Mouse (Mus musculus) intestine, embryonic 16.5 days (tissue): ENCODE results near the gene Tmub2. TPM values are rescaled to one million over a fixed set of nuclear protein-coding genes. Genes with fewer than 3 reads are reported as not detected.

Experiments used
- ATAC-seq: fragments of 200-750 bp; cut with Nextera tagmentation; 2 replicates; pipeline ENCODE4 v1.8.0; 2017; ENCODE audit warnings: moderate TSS enrichment, moderate library complexity
- H3K27ac ChIP-seq: fragments of 300-500 bp; sonication (generic); 2 replicates; pipeline ENCODE4 v1.5.1; 2014; ENCODE audit warnings: mild to moderate bottlenecking, low read length
- H3K27me3 ChIP-seq: fragments of 300-500 bp; sonication (generic); replicated peaks from 2 replicates; pipeline ENCODE4 v1.6.1; 2014; ENCODE audit warnings: low read length, control low read depth, mixed read lengths; ENCODE audit not compliant: control insufficient read depth, insufficient read depth
- H3K36me3 ChIP-seq: fragments of 300-500 bp; sonication (generic); 2 replicates; pipeline ENCODE4 v1.6.1; 2014; ENCODE audit warnings: low read length, control low read depth; ENCODE audit not compliant: control insufficient read depth, insufficient read depth
- H3K4me1 ChIP-seq: fragments of 300-500 bp; sonication (generic); 2 replicates; pipeline ENCODE4 v1.6.1; 2014; ENCODE audit warnings: low read length, control low read depth, mixed read lengths; ENCODE audit not compliant: control insufficient read depth, insufficient read depth
- H3K4me2 ChIP-seq: fragments of 300-500 bp; sonication (generic); 2 replicates; pipeline ENCODE4 v1.6.1; 2014; ENCODE audit warnings: low read depth, low read length, control low read depth
- H3K4me3 ChIP-seq: fragments of 300-500 bp; sonication (generic); 2 replicates; pipeline ENCODE4 v1.5.1; 2014; ENCODE audit warnings: mild to moderate bottlenecking, low read length
- H3K9ac ChIP-seq: fragments of 300-500 bp; sonication (generic); 2 replicates; pipeline ENCODE4 v1.6.1; 2014; ENCODE audit warnings: low read depth, low read length
- H3K9me3 ChIP-seq: fragments of 300-500 bp; sonication (generic); 2 replicates; pipeline ENCODE4 v1.6.1; 2016; ENCODE audit warnings: low read length, control low read depth; ENCODE audit not compliant: control insufficient read depth
- WGBS: fragments of 180-500 bp; shearing (Covaris S2); extraction: QIAGEN DNeasy Blood & Tissue Kit; methylation state at CpG from one replicate; pipeline ENCODE4 v1.1.7; 2014; 5-methylcytosine and 5-hydroxymethylcytosine counted together
- polyA plus RNA-seq: library from polyadenylated mRNA; unstranded; fragments of >200 nt; fragmentation: Nextera tagmentation; extraction: Ambion mirVana; gene quantifications from 2 replicates; pipeline ENCODE4 v1.2.1, GENCODE M21; 2015

Gene Tmub2
- polyA plus RNA-seq, 1 experiment from 2014 or later: 54.3 TPM

DNA sequence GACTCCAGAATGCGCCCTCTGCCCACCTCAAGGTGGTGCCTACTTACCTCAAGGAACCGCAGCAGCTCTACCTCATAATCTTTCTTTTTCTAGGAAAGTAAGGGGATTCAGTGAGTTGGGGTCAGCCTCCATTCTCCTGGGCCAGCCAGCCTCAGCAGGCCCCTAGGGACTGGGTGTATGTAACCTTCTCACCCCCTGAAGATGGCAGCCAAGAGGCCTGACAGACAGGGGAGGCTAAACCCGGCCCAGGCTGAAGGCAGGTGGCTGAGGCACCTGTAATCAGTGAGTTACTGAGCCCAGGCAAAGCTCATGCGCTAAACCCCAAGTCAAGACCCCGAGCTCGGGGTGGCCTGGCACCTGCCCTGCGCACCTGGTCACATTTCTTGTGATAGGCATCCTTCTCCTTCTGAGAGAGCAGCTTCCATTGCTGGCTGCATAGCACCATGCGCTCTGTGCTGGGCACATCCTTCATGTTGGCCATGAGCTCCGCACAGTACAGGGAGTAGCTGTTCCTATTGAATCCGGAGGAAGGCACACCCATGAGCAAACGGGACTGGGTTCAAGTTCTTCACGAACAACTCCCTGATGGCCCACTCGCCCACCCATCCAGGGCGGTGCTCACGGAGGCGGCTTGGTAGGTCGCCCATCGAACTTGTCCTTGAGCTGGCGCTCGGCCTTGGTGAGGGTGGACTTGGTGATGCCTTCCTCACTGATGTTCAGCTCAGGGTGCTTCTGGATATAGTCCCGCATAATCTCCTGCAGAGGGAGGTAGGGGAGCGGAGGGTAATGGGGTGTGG, 25.3 kb downstream of the Tmub2 start:
- peak overlapping the region; percentile 55 for H3K4me3 ChIP-seq
- no peaks in the 10 kb centered on the region for H3K9me3 ChIP-seq
- ATAC-seq: no peak
- H3K36me3 ChIP-seq: peaks cover 34% of the 10 kb centered on the region
- no peaks in the 10 kb centered on the region for H3K27me3 ChIP-seq
- H3K9ac ChIP-seq: peak overlapping the region; percentile 65
- H3K4me1 ChIP-seq: peaks cover 27% of the 10 kb centered on the region
- peak overlapping the region; percentile 78 for H3K4me2 ChIP-seq
- peak overlapping the region; percentile 83 for H3K27ac ChIP-seq
- 80% methylated on average over 22 of the region's 22 CpGs for WGBS

DNA sequence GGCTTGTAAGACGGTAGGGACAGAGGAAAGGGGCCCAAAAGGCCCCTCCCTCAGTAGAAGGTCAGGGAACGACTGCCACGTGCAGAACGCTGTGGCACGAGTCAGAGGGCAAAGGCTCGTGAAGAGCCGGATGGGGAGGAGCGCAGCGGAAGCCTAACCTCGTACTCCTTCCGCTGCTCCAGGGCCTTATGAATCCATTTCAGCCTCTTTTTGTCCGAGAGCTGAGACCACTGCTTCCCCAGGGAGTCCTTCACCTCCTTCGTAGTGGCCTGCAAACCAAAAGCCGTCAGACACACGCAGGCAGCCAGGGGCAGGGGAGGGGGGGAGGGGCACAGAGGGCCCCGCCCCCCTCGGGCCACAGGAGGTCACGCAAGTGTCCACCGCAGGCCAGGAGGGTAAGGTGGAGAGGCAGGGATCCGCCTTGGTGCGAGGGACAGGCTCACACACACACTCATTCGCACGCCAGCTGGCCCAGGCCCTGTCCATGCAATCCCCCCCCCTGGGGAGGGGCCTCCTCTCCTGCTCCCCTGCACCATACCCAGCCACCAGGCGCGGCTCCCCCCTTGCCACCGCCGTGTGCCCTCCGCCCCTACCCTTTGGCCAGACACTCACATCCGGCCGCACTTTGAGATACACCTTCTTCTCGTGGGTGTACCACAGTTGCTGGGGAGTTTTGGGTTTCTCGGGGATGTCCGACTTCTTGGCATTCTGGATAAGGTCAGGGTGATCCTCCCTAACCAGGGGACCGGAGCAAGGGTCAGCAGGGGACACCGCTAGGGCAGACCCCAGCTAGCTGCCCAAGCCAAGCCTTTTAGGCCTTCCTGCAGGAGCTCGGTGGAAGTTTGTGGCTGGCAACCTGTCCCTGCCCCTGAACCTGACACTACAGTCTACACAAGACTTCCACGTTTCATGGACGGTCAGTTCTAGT, 26.3 kb downstream of the Tmub2 start:
- 48% methylated on average over 36 of the region's 38 CpGs for WGBS
- peak overlapping the region; percentile 65 for H3K9ac ChIP-seq
- H3K4me1 ChIP-seq: peaks cover 36% of the 10 kb centered on the region
- no peaks in the 10 kb centered on the region for H3K9me3 ChIP-seq
- H3K36me3 ChIP-seq: peaks cover 33% of the 10 kb centered on the region
- peak overlapping the region; percentile 51 for H3K27ac ChIP-seq
- peak overlapping the region; percentile 78 for H3K4me2 ChIP-seq
- ATAC-seq: 0 out of 2 replicates have a peak, but pooled peaks have one; percentile 8
- peak overlapping the region; percentile 11; the same call in 1 of the 2 replicates for H3K4me3 ChIP-seq
- H3K27me3 ChIP-seq: no peaks in the 10 kb centered on the region

DNA sequence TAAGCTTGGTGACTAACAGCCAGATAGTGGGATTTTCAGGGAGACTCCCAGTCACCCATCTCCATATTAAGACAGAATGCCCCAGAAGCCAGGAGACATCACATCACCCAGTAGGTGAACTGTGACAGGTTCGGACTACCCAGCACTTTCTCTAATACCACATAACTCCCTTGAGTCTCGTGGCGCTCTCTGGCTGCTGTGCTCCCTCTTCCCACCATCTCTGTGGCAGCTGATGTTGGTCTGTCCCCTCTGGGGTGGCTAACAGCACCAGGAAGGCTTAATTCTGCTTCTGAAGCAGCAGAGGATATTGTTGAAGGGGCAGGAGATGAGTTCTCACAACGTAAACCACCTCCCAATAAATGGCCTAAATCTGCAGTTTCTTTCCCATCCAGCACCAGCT, 27.2 kb downstream of the Tmub2 start:
- Histone ChIP-seq H3K27me3 (no peaks in the 10 kb centered on the region), H3K4me3 (no peak overlapping the region), H3K36me3 (peaks cover 25% of the 10 kb centered on the region), H3K9me3 (no peaks in the 10 kb centered on the region), H3K4me1 (peaks cover 39% of the 10 kb centered on the region), H3K9ac (no peak overlapping the region), H3K27ac (no peak overlapping the region), H3K4me2 (no peak overlapping the region)
- ATAC-seq: no peak
- WGBS: 92% methylated on average over 4 of the region's 4 CpGs

DNA sequence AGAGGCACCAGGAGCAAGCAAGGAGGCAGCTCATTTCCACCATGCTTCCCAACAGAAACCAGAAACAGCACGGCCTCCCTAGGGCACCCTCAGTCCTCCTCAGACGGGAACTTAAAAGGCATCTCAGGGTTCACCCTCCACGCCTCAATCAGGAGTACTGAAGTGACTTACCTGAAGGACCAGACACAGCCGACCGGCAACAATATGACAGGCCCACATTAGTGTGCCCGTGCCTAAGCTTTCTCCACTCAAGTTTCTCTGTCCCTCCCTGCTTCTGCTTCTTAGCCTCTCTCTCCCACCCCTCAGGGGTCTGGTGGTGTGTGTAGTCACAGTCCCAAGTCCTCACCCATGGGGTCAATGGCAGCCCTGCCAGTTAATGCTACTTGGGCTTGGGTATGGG, 27.9 kb downstream of the Tmub2 start:
- no peak overlapping the region for H3K9ac ChIP-seq
- H3K27me3 ChIP-seq: no peaks in the 10 kb centered on the region
- peaks cover 39% of the 10 kb centered on the region for H3K4me1 ChIP-seq
- H3K9me3 ChIP-seq: no peaks in the 10 kb centered on the region
- 83% methylated on average over 6 of the region's 6 CpGs for WGBS
- H3K4me3 ChIP-seq: no peak overlapping the region
- H3K4me2 ChIP-seq: no peak overlapping the region
- no peak for ATAC-seq
- no peak overlapping the region for H3K27ac ChIP-seq
- peaks cover 19% of the 10 kb centered on the region for H3K36me3 ChIP-seq

DNA sequence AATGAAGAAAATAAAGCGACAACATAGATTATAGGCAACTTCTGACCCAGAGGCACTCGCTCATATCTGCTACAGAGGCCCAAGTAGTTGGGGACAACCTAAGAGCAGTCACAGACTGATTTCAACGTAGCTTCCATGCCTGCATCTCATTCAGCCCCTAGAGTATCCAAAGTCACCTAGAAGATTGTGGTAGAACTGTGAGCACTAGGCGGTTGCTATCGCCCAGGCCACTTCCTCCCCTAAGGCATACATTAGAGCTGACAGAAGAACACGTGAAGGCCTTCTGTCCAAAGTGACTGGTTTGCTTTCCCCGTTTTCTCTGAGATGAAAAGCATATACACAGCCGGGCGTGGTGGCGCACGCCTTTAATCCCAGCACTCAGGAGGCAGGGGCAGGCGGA, 29.6 kb downstream of the Tmub2 start:
- H3K4me1 ChIP-seq: peaks cover 33% of the 10 kb centered on the region
- no peak for ATAC-seq
- WGBS: 77% methylated on average over 12 of the region's 12 CpGs
- H3K4me3 ChIP-seq: no peak overlapping the region
- H3K9me3 ChIP-seq: no peaks in the 10 kb centered on the region
- no peak overlapping the region for H3K4me2 ChIP-seq
- H3K27me3 ChIP-seq: no peaks in the 10 kb centered on the region
- peaks cover 16% of the 10 kb centered on the region for H3K36me3 ChIP-seq
- H3K9ac ChIP-seq: no peak overlapping the region
- no peak overlapping the region for H3K27ac ChIP-seq

DNA sequence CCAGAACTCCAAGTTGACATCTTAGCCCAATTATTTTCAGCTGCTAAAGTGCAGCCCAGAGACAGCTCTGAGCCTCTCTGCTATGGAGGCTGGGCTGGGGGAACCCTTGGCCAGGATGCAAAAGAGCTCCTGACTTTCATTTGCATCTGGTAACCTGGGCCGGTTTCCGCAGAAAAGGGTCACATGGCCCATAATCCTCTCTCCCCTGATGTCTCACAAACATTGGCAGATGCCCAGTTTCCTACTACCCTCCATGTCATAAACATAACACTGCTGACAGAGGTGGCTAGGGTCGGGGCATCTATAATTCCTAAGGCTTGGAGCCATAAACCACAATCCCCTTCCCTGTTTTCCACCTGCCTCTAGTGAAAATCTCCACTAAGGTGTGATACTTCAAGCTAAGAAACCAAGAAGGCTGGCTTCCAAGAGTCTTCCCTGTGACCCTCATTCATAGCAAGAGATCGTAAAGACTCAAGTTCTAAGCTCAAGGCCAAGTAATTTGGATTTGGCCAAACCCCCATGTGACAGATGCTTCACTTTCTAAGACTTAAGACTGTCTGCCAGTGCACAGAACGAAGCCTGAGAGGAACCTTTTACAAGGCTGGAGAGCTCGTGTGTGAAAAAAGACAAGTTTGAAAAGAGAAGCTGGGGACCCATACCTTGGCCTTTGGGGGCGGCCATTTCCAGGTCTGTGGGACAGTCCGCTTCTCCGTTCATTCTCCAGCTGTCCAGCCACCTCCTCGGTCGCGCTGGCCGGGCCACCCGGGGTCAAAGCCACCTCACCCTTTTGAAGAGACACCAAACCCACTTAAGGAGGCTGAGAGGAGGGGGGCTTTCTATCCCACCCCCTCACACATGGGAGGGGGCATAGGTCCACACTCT, 31.2 kb downstream of the Tmub2 start:
- peak overlapping the region; percentile 93 for H3K4me2 ChIP-seq
- ATAC-seq: no peak
- H3K36me3 ChIP-seq: peaks cover 16% of the 10 kb centered on the region
- peak overlapping the region; percentile 99 for H3K4me3 ChIP-seq
- peaks cover 20% of the 10 kb centered on the region for H3K4me1 ChIP-seq
- peak overlapping the region; percentile 99 for H3K27ac ChIP-seq
- H3K9me3 ChIP-seq: no peaks in the 10 kb centered on the region
- H3K27me3 ChIP-seq: no peaks in the 10 kb centered on the region
- peak overlapping the region; percentile 100 for H3K9ac ChIP-seq
- 12% methylated on average over 14 of the region's 14 CpGs for WGBS

DNA sequence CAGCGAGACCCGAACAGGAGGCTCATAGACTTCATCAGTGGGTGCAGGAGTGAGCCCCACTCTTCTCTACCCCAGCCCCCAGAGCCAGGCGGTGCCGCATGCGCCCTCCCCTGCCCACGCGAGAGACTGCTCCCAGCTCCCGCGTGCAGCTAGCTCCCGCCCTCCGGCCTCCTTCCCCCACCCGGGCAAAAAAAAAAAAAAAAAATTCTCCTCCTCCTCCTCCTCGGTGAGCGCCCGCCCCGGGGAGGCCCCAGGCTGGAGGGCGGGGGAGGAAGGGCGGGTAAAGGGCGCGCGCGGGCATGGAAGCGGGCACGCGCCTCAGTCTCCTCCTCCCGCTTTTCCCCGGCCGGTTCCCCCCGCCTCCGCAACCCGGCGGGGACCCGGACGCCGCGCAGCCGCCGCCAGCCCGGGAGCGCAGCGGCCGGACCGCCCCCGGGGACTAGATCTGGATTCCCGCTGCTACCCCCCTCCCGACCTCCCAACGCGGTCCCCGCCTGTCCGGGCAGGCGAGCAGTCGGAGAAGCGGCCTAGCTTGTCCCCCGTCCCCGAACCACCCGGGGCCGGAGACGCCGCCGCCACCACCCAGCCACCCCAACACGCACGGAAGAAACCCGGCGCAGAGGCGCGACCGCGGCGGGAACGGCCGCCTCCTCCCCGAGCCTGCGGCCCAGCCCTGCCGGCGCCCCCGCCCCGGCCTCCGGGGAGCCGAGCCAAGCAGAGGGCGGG, 32.0 kb downstream of the Tmub2 start:
- Histone ChIP-seq H3K27ac (peak overlapping the region; percentile 99), H3K4me3 (peak overlapping the region; percentile 99), H3K9me3 (no peaks in the 10 kb centered on the region), H3K27me3 (no peaks in the 10 kb centered on the region), H3K4me1 (peaks cover 15% of the 10 kb centered on the region), H3K9ac (peak overlapping the region; percentile 100), H3K36me3 (peaks cover 16% of the 10 kb centered on the region), H3K4me2 (peak overlapping the region; percentile 93)
- ATAC-seq: peak; percentile 43
- WGBS: under 1% methylated on average over 57 of the region's 80 CpGs

DNA sequence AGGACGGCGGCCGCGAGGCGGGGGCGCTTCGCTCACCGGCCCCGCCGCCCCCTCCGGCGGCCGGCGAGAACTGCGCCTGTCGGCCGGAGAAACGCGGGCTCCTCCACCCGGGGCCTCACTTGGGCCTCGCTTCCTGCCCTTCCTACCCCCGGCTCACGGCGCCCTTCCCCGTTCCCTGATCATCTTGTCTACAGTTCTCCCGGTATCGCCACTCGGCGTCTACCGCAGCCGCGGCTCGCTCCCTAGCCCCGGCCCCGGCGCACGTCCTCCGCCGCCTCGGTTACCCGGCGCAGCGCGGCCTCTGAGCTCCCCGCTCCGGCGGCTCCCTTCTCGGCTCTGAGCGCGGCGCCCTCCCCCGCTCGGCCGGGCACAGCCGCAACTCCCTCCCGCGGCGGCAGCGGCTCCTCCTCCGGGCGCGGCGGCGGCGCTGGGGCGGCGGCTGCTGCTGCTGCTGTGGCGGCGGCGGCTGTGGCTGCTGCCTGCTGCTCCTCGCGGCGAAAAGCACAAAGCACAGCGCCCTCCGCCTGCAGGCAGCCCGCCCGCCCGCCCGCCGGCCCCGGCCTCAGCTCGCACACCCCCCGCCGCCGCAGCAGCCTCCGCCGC, 32.7 kb downstream of the Tmub2 start:
- H3K4me1 ChIP-seq: peaks cover 15% of the 10 kb centered on the region
- ATAC-seq: peak; percentile 27

More for the DNA sequence above, 32.7 kb downstream of the Tmub2 start:
- H3K27me3 ChIP-seq: no peaks in the 10 kb centered on the region
- peak overlapping the region; percentile 99 for H3K27ac ChIP-seq
- H3K9ac ChIP-seq: peak overlapping the region; percentile 100
- no peaks in the 10 kb centered on the region for H3K9me3 ChIP-seq
- 0% methylated on average over 72 of the region's 87 CpGs for WGBS
- peaks cover 16% of the 10 kb centered on the region for H3K36me3 ChIP-seq
- H3K4me2 ChIP-seq: peak overlapping the region; percentile 32
- H3K4me3 ChIP-seq: peak overlapping the region; percentile 99
